Mouse (Mus musculus) common myeloid progenitor, adult 5-6 weeks (primary cell): ENCODE results near the gene Arhgdig. TPM values are rescaled to one million over a fixed set of nuclear protein-coding genes. Genes with fewer than 3 reads are reported as not detected.
A peak's percentile ranks its signal among the peaks of the same experiment; 100 is the strongest.

Source experiments
- ATAC-seq: replicated peaks from 2 replicates; pipeline ENCODE4 v1.8.0; 2016; ENCODE audit warnings: low read depth, mild to moderate bottlenecking, moderate TSS enrichment, inconsistent platforms; ENCODE audit not compliant: poor library complexity, severe bottlenecking
- total RNA-seq: library from RNA; stranded (forward); fragments of 200-1000, 187-1606 nt; gene quantifications from 2 replicates; pipeline ENCODE4 v1.2.3, GENCODE M21; 2017

Gene Arhgdig
- not detected in 2 replicates for total RNA-seq

DNA sequence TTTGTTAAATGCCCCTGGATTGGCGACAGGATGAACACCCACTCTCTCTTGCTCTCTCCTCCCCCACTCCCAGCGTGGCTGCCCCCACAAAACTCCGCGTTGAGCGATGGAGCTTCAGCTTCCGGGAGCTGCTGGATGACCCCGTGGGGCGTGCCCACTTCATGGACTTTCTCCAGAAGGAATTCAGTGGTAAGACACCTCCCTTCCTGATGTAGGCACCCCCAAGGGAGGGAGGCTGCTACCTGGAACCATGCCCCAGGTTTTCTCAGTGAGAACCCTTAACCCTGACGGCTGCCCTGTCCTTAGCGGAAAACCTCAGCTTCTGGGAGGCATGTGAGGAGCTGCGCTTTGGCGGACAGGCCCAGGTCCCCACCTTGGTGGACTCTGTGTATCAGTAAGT, at the start of gene Arhgdig:
Gene Arhgdig (minus strand): TSS at position 101 of the 400 bp plus-strand sequence.
- no peak for ATAC-seq

DNA sequence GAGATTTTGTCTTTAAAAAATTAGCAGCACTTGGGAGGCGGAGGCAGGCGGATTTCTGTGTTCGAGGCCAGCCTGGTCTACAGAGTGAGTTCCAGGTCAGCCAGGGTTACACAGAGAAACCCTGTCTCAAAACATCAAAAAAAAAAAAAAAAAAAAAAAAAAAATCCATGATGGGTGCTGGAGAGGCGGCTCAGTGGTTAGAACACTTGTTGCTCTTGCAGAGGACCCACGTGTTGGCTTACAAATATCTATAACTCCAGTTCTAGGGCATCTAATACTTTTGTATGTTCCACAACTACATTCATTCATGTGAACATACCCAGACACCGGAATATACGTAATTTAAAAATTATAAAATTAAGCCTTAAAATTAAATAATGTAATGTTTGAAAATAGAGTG, 47.7 kb upstream of the Arhgdig start:
- no peak for ATAC-seq

DNA sequence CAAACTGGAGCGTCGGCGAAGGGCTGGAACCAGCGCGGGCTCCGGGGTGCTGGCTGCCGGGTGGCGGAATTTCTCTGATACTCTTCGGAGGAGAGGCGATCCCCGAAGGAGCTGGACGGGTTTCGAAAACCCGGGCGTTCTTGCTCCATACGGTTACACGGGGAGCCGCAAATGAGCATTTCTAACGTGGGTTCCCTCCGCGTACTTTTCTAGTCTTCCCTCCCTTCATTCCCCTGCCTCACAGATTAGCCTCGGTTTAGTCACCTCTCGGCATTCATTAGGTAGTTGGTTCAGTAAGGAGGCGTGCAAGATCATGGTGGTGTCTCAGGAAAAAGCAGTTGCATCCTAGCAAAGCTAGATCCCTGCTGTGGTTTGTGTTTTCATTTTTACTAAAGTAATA, 45.8 kb upstream of the Arhgdig start:
- ATAC-seq = no peak

DNA sequence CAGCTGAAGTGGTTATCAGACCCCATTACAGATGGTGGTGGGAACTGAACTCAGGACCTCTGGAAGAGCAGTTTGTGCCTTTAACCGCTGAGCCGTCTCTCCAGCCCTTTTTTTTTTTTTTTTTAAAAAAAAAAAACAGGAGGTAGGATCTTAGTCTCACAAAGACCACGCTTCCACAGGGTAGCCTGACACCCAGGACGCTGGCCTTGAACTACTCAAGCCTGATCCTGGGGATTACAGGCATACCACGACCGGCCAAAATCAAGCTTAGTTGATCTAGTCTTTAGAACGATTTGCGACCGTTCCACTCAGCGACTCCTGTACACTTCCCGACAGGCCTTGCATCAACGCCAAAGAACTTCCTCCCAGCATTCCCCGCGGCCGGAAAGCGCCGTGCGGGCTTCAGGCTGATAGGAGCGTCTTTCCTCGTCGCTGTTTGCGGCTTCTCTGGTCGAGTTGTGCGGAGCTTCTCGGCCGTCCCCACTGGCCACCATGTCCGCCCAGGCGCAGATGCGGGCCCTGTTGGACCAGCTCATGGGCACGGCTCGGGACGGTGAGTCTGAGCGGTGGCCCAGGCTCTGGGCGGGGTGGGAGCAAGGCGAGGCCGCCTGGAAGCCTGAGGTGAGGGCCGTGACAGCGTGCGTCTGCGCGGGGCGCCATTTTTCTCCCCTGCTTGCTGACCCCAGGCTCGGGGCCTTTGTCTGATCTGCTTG, 45.1 kb upstream of the Arhgdig start, which contains the start of gene Luc7l:
Gene Luc7l (plus strand): TSS at position 358 of the 713 bp plus-strand sequence.
- peak; percentile 95 for ATAC-seq

DNA sequence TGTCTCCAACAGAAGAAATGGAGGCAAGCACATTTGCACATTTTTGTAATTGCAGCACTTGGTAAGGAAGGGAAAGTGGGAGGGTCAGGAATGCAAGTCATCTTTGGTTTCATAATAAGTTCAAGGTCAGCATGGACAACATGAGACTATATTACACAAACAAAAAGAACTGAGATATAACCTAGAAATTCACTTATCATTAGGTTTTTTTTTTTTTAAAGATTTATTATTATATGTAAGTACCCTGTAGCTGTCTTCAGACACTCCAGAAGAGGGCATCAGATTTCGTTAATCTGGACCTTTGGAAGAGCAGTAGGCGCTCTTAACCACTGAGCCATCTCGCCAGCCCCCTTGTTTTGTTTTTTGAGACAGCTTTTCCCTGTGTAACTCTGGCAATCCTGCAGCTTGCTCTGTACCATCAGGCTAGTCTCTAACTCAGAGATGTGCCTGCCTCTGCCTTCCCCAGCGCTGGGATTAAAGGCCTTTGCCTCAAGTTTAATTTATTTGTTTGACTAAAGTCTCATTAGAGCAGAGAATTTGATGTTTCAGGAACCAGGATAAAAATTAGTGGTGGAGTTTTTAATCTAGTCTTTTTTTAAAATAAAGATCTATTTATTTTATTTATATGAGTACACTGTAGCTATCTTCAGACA, 44.4 kb upstream of the Arhgdig start:
- ATAC-seq = no peak

DNA sequence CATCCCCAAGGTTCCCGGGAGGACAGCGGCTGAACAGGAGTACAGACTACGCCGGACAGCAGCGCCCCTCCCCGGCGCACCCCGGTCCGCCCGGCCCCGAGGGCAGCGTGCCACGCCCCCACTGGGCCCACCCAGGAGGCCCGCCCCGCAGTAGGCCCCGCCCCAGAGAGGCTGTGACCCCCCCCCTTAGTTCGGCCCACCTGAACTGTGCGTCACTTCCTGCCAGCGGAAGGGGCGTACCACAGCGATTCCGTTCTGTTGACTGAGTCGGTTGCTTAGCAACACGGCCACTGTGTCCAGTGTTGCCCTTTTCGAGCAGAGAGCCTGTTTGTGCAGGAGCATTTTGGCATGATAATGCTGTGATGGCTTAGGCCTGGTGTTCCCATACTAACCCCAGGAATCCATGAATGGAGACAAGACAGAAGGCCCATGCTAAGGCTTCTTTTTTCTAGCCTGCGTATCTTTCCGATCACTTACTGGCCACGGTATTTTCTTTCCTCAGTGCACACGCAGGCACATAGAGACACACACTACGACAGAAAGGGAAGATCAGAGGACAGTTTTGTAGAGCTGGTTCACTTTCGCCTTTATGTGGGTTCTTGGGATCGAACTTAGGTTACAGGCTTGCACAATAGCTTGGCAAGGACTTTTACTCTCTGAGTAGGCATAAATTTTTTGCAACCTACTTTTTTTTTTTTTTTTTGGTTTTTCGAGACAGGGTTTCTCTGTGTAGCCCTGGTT, 36.7 kb upstream of the Arhgdig start, which contains the start of gene Fam234a:
Gene Fam234a (minus strand): TSS at position 142 of the 741 bp plus-strand sequence.
- ATAC-seq = peak; percentile 84

DNA sequence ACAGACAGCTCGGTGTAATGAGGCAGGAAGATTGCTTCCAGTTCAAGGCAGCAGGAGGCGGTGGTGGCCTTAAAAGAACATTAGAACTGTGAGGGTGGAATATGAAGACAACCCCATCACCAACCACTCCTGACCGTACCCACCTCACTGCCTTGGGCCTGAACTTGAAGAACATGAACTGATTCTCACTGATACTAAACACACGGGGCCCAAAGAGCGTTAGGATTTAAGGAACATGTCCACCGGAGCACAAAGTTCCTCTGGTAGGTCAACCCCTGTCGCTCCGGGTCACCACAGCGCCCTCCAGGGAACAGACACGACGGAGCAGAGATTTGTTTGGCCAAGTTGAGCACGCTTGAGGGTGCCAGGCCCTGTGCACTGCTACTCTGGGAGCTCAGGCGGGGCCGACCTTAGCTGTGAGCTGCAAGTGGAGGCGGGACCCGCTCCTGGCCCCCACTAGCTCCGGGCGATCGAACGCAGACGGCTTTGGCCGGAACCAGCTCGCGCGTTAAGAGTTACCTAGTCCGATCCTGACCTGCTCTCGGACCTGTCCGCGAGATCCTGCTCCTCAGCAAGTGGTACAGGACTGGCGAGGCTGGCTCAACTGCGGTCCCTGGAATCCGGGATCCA, 36.0 kb upstream of the Arhgdig start:
- peak; percentile 55 for ATAC-seq

DNA sequence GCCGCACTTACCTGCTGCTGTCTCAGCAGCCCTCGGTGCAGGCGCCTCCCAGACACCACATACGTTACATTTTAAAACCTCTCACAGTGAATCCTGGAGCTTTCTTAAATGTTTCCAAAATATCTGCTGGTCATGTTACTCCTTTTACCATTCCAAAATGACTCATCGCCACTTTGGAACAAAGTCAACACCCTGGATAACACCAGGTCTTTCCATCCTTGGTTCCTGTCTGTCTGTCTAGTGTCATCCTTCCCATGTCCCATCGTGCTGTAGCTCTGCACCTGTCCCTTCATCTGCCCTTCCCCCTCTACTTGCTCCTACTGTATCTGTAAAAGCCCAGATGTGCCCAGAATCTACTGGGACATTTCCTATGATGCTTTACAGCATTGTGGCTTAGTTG, 33.4 kb upstream of the Arhgdig start:
- ATAC-seq = no peak

DNA sequence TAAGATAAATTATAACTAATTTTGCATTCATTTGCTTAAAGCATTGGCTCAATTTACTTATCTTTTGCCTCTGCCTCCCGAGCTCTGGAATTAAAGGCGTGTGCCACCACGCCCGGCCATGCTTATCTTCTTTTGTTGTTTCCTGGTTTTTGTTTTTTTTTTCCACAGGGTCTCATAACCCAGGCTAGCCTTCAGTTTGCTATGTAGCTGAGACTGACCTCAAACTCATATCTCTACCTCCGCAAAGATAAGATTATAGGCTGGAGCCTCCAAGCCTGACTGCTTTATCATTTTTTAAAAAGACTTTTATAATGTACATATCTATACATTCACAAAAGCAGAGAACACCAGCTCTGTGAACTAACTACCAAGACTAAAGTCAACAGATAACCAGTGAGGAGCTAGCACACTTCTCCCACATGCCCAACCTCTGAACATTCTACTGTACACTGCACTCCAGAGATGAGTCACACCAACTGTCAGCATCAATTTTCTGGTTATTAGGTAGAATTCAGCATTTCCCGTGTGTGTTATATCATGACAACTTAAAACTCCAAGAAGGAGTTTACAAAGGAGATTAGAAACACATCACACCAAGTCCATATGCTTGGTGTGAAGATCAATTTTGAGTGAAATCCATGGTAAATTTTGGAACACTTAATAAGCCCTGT, 32.7 kb upstream of the Arhgdig start:
- ATAC-seq = no peak

DNA sequence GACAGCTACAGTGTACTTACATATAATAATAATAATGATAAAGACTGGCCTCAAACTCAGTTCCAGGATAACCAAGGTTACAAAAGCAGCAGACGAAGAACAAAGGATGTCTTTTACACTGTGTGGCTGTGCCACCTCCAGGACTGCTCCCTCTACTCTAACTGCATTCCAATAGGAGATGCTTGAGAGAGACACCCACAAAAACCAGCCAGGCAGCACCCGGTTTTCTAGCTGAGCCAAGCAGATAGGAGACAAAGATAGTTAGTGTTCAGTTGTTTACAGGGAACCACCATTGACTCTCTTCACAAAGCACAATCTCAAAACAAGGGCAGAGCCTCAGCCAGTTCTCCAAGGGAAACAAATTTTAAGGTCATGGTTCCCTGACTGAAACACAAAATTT, 32.0 kb upstream of the Arhgdig start:
- no peak for ATAC-seq

DNA sequence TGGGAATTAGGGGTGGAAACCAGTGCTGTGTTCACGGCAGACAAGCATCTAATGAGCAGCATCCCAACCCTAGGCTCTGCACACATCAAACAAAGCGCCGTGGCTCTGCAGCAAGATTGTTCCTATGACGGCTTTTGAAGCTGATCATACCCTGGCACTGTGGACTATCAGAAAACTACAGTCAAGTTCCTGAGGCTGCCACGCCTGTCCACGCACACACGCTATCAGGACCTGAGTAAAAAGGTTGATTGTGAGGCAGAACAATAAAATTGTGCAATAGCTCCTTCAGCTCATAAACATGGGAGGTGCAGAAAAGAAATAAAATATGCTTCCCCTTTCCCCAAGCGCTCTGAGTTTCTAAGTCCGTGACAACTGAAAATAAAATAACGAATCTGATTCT, 30.1 kb upstream of the Arhgdig start:
- peak; percentile 17; the same call in 1 of the 2 replicates for ATAC-seq

DNA sequence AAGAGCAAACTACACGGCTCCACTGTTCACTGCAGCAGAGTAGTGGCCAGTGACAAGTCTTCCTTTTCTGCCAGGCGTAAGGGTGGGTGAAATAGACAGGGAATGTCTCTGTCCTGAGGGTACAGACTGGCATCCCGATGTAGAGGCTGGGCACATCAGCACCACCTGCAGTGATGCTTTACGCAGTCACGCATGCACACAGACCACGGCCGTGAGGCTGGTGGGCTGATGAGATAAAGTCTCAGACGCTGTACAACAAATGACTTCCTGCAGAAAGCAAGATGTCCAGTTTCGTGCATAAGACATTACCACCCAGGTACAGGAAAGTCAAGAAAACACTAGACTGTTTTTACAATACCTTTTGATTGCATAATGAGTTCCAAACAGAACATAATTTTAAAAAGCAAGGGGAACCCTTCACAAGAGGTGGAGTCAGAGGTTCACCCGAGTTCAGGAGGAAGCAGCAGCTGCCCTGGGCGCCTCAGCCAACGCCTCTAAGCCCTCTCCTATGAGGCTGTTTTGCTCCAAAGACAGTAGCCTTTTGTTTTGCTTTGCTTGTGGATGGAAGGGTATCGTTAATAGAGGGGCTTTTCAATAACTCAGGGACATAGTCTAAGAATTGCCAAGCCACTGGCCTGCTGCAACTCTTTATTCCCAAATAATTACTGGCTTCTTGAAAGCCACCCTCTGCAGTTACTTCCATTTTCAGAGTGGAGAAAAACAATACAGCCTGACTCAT, 27.7 kb upstream of the Arhgdig start:
- ATAC-seq = peak; percentile 34; the same call in 1 of the 2 replicates

DNA sequence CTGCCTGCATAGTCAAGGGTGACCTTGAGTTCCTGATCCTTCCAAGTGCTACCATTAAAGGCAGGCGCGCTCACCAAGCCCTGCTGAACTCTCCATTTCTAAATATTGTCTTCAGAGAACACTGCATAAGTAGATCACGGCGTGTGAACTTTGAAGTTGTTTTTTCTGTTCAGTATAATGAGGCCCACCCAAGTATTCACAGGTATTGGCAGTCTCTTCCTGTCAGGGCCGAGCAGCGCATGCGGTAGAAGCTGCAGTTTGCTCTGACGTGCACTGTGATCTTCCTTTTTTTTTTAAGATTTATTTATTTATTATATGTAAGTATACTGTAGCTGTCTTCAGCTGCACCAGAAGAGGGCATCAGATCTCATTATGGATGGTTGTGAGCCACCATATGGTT, 26.8 kb upstream of the Arhgdig start:
- ATAC-seq = no peak

DNA sequence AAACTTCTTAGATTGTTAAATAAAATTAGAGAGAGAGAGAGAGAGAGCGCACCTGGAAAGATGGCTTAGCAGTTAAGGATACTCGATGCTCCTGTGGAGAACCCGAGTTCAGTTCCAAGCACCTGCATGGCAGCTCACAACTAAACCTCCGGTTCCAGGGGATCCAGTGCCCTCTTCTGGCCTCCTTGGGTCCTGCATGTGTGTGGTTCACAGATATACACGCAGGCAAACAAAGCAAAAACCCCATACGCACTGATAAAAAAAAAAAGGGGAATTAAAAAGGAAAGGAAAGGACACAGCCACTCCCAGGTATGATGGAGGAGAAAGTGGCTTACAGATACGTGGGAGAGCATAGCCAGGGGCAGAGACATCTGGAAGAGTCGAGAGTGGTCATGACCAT, 25.3 kb upstream of the Arhgdig start:
- ATAC-seq = no peak

DNA sequence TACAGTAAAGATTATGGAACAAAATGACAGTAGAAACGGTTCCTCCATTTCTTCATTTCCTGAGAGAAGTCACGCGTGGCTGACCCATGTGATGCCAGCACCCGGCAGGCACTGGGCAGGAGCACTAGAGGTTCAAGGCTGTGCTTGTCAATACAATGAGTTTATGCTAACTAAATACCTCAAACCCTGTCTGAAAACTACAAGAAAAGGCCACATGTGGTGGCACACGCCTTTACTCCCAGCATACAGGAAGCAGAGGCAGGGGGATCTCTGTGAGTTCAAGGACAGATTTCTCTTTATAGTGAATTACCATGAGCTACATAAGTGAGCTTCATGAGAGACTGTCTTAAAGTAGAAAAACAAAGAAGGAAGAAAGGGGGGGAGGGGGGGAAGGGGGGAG, 23.6 kb upstream of the Arhgdig start:
- no peak for ATAC-seq

DNA sequence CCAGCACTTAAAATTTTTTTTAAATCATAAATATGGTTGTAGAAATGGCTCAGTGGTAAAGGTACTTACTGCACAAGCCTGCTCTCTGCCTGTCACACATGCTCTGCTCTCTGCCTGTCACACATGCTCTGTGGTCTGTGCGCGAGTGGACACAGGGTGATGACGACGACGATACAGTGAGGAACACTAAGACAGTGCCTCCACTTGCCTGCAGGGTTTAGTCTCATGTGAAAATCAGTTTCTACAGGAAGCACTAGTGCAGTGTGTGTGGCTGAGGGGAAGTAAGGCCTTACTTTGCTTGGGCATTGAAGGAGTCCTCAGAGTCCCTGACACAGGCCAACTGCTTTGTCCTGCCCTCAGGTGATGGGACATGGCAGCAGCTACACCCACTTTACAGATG, 22.2 kb upstream of the Arhgdig start:
- ATAC-seq = peak; percentile 63; the same call in 1 of the 2 replicates

DNA sequence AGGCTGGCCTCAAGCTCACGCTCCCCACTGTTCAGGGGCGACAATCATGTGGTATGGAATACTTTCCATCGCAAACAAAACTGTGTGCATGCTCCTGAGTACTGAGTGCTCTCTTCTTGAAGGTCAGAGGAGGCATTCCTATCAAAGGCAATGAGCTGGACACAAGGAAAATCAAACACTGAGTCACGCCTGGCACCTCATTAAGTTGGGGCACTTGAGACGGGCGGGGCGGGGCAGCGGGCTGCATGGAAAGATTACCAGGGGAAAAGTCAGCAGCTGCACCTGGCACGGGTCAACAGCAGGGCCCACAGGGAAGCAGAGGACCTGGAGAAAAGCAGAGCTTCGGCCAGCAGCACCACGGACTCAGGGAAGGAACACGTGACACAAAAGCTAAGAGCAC, 17.6 kb upstream of the Arhgdig start:
- no peak for ATAC-seq

DNA sequence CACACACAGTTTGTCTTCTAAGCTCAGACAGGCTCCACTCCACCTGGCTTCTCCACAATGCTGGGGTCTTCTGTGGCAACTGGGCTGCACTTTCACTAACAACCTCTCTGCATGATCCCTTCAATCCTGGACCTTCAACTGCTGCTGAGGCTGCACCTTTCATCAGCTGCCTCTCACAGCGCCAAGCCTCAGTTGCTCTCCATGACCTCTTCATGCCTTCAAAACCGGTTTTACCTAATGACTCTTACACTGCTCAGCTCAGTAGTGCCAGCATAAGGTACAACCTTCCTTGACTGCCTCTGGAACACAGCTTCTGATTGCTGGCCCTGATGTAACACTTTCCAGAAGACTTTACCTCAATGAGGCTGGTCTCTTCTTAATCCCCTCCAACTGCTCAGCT, 13.9 kb upstream of the Arhgdig start:
- no peak for ATAC-seq

DNA sequence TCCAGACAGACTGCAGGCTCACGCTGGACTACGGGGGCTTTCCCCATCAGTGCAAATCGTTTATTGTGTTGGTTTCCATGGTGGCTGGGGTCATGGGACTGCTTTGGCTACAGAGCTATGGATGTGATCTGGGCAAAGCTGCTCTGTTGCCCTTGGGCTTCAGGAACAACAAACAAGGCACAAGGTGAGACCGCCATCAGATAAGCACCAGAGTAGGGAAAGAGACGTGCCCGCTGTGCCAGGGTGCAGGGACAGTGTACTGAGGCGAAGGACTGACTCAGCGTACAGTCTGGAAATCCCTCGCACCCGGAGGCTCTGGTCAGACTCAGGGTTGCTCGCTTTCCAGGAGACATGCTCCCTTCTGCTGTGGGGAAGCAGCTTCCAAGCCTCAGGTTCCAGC, 5.1 kb upstream of the Arhgdig start:
- no peak for ATAC-seq
